Mouse (Mus musculus): ENCODE measurements around the gene Stox2. TPM values are rescaled to one million over a fixed set of nuclear protein-coding genes. Genes with fewer than 3 reads are reported as not detected.

The Stox2 gene
- total and polyA plus RNA-seq, 3 experiments: under 0.01 TPM; not detected in 2

DNA sequence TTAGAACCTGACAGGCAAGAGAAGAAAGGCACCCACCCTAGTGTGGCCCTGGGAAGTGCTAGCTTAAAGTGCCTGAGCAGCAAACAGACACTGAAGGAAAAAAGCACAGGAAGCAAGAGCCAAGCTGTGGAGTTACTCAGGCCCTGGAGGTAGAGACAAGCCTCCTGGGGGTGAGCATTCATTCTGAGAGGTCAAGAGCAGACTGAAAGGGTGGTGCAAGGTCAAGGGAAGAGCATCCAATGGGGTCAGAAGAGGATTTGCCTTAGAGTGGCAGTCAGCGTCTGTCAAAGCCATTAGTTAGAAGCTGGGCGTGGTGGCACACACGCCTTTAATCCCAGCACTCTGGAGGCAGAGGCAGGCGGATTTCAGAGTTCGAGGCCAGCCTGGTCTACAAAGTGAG, 224.3 kb downstream of the Stox2 start:
- no peak overlapping the region for H3K4me3 ChIP-seq (ENCODE audit: control insufficient read depth in 1 of 2, insufficient read depth in 1 of 2, low read depth in 2 of 2, low read length in 2 of 2)
- H3K9me3 ChIP-seq (replicated peaks; ENCODE audit: insufficient read depth, low read length): no peaks in the 10 kb centered on the region
- no peak for DNase-seq (ENCODE audit: low read depth, low spot score)
- H3K9ac ChIP-seq (ENCODE audit: control insufficient read depth, low read depth, low read length, poor library complexity, severe bottlenecking): no peak overlapping the region
- H3K27me3 ChIP-seq (ENCODE audit: control insufficient read depth in 1 of 2, insufficient read depth in 2 of 2, low read length in 2 of 2): no peaks in the 10 kb centered on the region; a peak in 1 of 4 replicates
- H3K79me2 ChIP-seq (ENCODE audit: control insufficient read depth, insufficient read depth, low read length, poor library complexity): no peaks in the 10 kb centered on the region
- TF ChIP-seq JUND (IDR thresholded peaks at IDR 0.05; ENCODE audit: low read depth, low read length): no peak
- TF ChIP-seq CHD2 (IDR thresholded peaks at IDR 0.05; ENCODE audit: low read length): no peak
- TF ChIP-seq USF1 (IDR thresholded peaks at IDR 0.05; ENCODE audit: low read depth, low read length): no peak
- no peak for TF ChIP-seq MAX (IDR thresholded peaks at IDR 0.05; ENCODE audit: low read length)
- no peak for TF ChIP-seq POLR2AphosphoS5 (IDR thresholded peaks at IDR 0.05; ENCODE audit: borderline replicate concordance, low read depth, low read length)
- TF ChIP-seq BHLHE40 (IDR thresholded peaks at IDR 0.05; ENCODE audit: borderline replicate concordance, low read depth, low read length): no peak
- no peak for TF ChIP-seq MEF2A (IDR thresholded peaks at IDR 0.05; ENCODE audit: extremely low read depth, insufficient replicate concordance, low read depth, low read length, poor library complexity, severe bottlenecking)
- no peak for TF ChIP-seq HCFC1 (IDR thresholded peaks at IDR 0.05; ENCODE audit: low read depth, low read length)
- TF ChIP-seq CHD1 (IDR thresholded peaks at IDR 0.05; ENCODE audit: low read depth, low read length): no peak
- TF ChIP-seq GATA1 (IDR thresholded peaks at IDR 0.05; ENCODE audit: low read depth, low read length): no peak
- no peak for TF ChIP-seq UBTF (IDR thresholded peaks at IDR 0.05; ENCODE audit: borderline replicate concordance, insufficient read depth, low read depth, low read length)
- no peak for TF ChIP-seq MYB (IDR thresholded peaks at IDR 0.05; ENCODE audit: low read depth, low read length)
- no peak for TF ChIP-seq NELFE (IDR thresholded peaks at IDR 0.05; ENCODE audit: low read depth, low read length)
- no peak for TF ChIP-seq POLR2A (IDR thresholded peaks at IDR 0.05; ENCODE audit: control insufficient read depth in 1 of 2, insufficient read depth in 1 of 2, low read depth in 1 of 2, low read length in 2 of 2, poor library complexity in 1 of 2)
- TF ChIP-seq TAL1 (IDR thresholded peaks at IDR 0.05; ENCODE audit: low read length): no peak
- TF ChIP-seq ZNF384 (IDR thresholded peaks at IDR 0.05; ENCODE audit: low read depth, low read length): no peak
- no peak for TF ChIP-seq ZMIZ1 (IDR thresholded peaks at IDR 0.05; ENCODE audit: low read depth, low read length)
- TF ChIP-seq ZKSCAN1 (IDR thresholded peaks at IDR 0.05; ENCODE audit: low read depth, low read length): no peak
- TF ChIP-seq NRF1 (IDR thresholded peaks at IDR 0.05; ENCODE audit: insufficient read depth, low read depth, low read length, poor library complexity, severe bottlenecking): no peak
- no peaks in the 10 kb centered on the region for H3K36me3 ChIP-seq (ENCODE audit: control insufficient read depth in 1 of 2, insufficient read depth in 2 of 2, low read length in 2 of 2)
- no peak overlapping the region for H3K27ac ChIP-seq (ENCODE audit: control insufficient read depth, low read depth, low read length)
- H3K4me1 ChIP-seq (ENCODE audit: control insufficient read depth in 1 of 2, insufficient read depth in 2 of 2, low read length in 2 of 2): no peaks in the 10 kb centered on the region

DNA sequence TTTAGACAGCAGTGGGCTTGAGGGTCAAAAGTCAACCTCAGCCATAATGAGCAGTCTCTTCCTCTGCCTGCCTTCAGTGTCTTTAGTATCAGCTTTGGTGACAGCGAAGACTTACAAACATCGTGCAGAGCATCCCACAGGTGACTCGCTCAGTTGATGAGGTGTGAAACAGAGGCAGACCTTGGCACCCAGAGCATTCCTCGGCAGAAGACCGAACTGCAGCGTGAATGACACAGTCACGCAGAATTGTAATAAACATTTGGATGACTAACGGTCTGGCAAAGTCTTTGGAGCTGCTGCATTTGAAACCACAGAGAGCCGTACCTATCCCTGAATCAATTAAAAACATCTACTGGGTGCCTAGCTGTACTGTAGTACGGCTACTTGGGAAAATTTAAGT, 225.0 kb downstream of the Stox2 start:
- Histone ChIP-seq H3K9me3 (replicated peaks; ENCODE audit: insufficient read depth, low read length) (no peaks in the 10 kb centered on the region), H3K27ac (ENCODE audit: control insufficient read depth, low read depth, low read length) (no peak overlapping the region), H3K27me3 (ENCODE audit: control insufficient read depth in 1 of 2, insufficient read depth in 2 of 2, low read length in 2 of 2) (no peaks in the 10 kb centered on the region; a peak in 1 of 4 replicates), H3K4me1 (ENCODE audit: control insufficient read depth in 1 of 2, insufficient read depth in 2 of 2, low read length in 2 of 2) (no peaks in the 10 kb centered on the region), H3K9ac (ENCODE audit: control insufficient read depth, low read depth, low read length, poor library complexity, severe bottlenecking) (no peak overlapping the region), H3K79me2 (ENCODE audit: control insufficient read depth, insufficient read depth, low read length, poor library complexity) (no peaks in the 10 kb centered on the region), H3K36me3 (ENCODE audit: control insufficient read depth in 1 of 2, insufficient read depth in 2 of 2, low read length in 2 of 2) (no peaks in the 10 kb centered on the region), H3K4me3 (ENCODE audit: control insufficient read depth in 1 of 2, insufficient read depth in 1 of 2, low read depth in 2 of 2, low read length in 2 of 2) (no peak overlapping the region)
- no peak for TF ChIP-seq MAZ (IDR thresholded peaks at IDR 0.05; ENCODE audit: low read depth, low read length)
- no peak for TF ChIP-seq CTCF (IDR thresholded peaks at IDR 0.05 in 2 of 3, conservative IDR thresholded peaks at IDR 0.05 in 1 of 3; ENCODE audit: control insufficient read depth in 1 of 3, insufficient read depth in 1 of 3, low read depth in 2 of 3, low read length in 3 of 3, poor library complexity in 1 of 3, severe bottlenecking in 1 of 3)
- no peak for TF ChIP-seq MXI1 (IDR thresholded peaks at IDR 0.05; ENCODE audit: low read depth, low read length)
- TF ChIP-seq NRF1 (IDR thresholded peaks at IDR 0.05; ENCODE audit: insufficient read depth, low read depth, low read length, poor library complexity, severe bottlenecking): no peak
- TF ChIP-seq GABPA (IDR thresholded peaks at IDR 0.05; ENCODE audit: low read depth, low read length): no peak
- TF ChIP-seq CHD1 (IDR thresholded peaks at IDR 0.05; ENCODE audit: low read depth, low read length): no peak
- TF ChIP-seq ZKSCAN1 (IDR thresholded peaks at IDR 0.05; ENCODE audit: low read depth, low read length): no peak
- no peak for TF ChIP-seq TBP (IDR thresholded peaks at IDR 0.05; ENCODE audit: low read depth, low read length)
- no peak for TF ChIP-seq ZNF384 (IDR thresholded peaks at IDR 0.05; ENCODE audit: low read depth, low read length)
- TF ChIP-seq BHLHE40 (IDR thresholded peaks at IDR 0.05; ENCODE audit: borderline replicate concordance, low read depth, low read length): no peak
- no peak for DNase-seq (ENCODE audit: low read depth, low spot score)

All from MEL (cell line).